Mouse (Mus musculus) inflammation-experienced regulatory T-cells, adult 6 months (primary cell): ENCODE measurements around the gene Hes3. TPM values are rescaled to one million over a fixed set of nuclear protein-coding genes. Genes with fewer than 3 reads are reported as not detected.

Experiments used
- ATAC-seq: one replicate; pipeline ENCODE4 v1.8.0; 2017
- polyA plus RNA-seq, 3 experiments: library from polyadenylated mRNA; unstranded; fragments of 100-300 nt; shearing (Covaris generic); gene quantifications; one replicate each; pipeline ENCODE4 v1.2.1; 2017

Gene Hes3
- polyA plus RNA-seq: not detected

- no peak for ATAC-seq
Observed at GRCm38 (mm10) chr4:152291562-152291961, at the start of gene Hes3. Gene Hes3, minus strand, starts transcription at chr4:152291662.

DNA sequence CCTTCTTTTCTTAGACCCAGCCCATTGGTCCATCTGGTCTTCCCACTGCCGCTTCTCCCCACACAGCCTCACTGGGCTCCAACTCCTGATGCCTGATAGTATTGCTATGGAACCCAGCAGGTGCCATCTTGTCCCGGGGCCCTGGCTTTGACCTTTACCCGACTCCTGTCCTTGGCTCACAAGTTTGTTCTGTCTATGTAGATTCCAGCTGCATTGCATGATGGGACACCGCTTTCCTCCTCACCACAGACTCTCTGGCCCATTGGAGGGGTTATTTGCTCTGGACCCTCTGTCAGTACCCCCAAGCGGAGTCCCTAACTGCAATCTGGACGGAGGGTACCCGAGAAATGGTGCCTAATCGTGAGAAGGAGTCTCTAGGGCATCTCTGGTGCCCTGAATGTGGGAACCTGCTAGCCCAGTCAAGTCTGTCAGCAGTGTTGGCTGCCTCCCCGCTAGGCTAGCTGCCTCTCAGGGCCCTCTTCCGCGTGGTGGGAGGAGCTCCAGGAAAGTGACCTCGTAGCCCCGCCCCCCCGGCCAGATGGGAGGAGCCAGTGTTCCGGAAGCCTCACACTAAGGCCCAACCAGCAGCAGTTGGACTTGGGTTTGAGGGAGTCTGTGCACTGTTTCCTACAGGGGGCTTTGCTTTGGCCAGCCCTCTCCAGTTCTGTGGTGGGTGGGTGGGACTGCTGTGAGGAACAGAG is 49.3 kb upstream of the Hes3 start:
- no peak for ATAC-seq

GRCm38 (mm10) chr4:152339293-152339790 is 47.9 kb upstream of the Hes3 start:
- no peak for ATAC-seq

DNA sequence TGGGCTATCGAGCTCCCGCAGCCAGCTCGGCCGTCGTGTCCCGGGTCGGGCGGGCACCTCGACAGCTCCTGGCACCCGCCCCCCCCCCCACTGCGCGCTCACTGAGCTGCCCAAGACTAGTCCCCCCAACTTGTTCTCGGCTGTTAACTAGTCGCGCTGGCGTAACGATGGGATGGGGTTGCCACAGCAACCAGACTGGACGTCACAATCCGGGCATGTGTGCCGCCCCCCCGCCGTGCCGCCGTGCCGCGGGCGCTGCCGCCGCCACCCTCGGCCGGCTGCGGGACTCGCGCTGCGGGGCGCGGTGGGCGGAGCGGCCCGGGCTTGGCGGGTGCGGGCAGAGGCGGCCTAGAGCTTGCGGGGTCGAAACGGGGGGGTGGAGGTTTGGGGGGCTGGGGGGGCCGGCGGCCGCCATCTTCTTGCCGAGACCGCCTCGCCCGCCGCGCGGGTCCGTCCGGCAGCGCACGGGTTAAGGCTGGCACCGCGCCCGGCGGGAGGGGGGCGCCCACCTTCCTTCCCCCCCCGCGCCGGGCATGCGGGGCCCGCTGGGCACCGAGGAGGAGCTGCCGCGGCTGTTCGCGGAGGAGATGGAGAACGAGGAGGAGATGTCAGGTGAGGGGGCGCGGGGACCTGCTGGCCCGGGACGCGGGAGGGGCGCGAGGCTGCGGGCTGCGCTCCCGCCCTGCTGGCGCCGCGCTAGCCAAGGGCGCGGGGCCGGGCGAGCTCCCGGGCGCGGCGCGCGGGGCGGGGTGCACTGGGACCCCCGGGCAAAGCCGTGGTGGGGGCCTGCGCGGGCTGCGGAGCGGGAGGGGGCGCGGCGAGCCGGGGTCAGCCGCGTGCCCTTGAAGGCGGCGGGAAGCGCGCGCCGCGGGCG is 47.2 kb upstream of the Hes3 start, which contains the start of gene Chd5:
Chd5 (plus strand) TSS at position 233 of the 874 bp plus-strand sequence.
- ATAC-seq: no peak

GRCm38 (mm10) chr4:152337772-152338171 is 46.3 kb upstream of the Hes3 start:
- no peak for ATAC-seq

DNA sequence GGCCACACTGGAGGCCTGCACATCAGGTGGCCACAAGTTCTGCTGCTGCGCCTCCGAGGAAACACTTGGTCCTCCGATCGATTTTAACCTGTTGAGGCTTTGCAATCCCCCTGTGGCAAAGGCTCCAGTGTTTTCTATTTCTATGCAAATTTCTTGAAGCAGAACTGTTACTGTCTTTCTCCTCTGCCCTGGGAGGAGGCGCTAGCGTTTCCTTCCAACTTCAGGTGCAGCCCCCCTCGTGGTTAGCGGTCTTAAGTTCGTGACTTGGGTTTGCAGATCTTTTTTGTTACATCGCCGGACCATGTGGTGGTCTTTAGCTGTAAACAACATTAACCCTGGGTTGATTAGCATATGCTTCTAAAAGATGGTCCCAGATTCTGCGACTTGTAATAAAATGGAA is 42.1 kb upstream of the Hes3 start:
- ATAC-seq: no peak

GRCm38 (mm10) chr4:152332952-152333351 is 41.5 kb upstream of the Hes3 start:
- ATAC-seq: peak; percentile 70

DNA sequence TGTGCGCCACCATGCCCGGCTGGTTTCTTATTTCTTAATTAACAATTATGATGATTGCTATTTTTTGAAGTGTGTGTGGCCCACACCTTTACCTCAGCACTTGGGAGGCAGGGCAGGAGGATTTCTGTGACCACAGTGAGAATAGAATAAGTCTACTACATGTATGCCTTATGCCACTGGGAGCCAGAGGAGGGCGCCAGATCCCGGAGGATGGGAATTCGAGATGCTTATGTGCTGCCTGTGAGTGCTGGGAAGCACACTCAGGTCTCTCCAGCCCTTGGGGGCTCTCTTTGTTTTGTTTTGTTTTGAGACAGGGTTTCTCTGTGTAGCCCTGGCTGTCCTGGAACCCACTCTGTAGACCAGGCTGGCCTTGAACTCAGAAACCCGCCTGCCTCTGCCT is 37.2 kb upstream of the Hes3 start:
- no peak for ATAC-seq

- ATAC-seq: no peak
Observed at GRCm38 (mm10) chr4:152326543-152326942, 35.1 kb upstream of the Hes3 start.

DNA sequence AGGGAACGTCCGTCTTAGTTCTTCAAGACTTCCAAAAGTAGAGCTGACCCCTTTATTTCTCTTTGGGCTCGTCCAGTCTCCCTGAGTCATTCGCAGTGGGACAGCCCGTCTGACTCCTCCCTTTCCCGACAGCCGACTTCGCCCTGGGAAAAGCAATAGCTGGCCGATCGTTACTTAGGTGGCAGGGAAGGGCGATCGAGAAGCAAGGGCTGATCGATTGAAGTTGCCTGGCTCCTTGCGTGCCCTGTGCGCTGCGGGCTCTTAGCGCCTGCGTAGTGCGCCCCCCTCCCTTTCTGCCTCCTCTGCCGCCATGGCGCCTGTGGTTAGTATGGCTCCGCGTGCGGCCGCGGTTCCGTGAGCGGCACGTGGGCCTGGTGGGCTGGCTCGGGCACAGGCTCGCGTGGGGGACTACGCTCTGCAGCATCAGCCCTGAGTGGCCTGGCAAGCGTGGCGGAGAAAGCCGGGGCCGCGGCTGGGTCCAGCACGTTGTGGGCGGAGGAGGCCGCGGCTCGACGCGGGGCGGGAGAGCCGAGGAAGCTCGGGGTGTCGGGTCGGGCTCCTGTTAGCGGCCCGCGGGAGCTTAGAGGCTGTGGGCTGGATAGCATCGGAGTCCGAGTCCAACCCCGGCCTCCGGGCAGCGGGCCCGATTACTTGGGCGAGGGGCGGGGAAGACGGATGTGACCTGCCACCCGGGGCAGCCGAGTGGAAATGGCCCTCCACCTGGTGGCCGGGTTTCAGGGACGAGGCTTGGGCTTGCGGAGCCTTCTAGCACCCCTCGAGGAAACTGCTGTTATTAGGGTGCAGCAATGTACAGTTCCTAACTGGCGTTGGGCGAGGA is 34.3 kb upstream of the Hes3 start, which contains the start of gene Rpl22:
Rpl22 (plus strand) TSS at position 169 of the 838 bp plus-strand sequence.
- peak; percentile 99 for ATAC-seq

DNA sequence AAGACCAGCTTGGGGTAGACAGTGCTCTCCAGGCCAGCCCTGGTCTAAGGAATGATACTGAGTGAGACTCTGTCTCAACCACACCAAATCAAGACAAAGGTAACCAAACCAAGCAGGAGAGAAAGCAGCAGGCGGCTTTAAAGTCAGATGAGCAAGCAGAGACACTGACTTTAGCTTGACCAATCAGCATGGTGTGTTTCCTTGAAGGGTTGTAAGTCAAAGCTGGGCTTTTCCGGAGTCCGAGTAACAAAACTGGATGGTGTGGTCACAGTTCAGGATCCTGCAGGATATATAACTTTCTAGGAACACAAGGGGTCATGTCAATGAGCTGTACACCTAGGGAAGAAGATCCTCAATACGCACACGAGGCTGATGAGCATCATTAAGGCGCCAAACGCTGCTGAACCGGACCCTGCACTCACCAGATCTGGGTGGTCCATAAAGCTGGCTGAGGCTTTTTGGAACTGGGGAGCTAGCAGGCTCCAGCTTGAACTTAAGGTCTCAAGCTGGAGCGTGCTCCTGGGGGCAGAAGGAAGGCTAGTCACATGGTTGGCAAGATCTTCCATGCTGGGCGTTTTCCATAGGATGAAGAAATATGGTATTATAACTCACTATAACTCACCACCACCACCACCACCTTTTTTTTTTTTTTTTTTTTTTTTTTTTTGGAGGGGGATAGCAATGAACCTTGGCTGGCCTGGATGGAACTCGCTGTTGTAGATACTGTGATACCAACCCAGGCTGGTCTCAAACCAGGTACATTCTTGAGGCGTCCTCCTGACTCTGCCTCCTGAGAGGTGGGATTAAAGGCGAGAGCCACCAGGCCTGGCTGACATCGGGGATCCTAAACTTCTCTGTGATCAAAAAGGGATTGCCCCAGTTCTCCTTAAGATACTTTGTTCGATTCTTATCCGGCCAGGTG is 33.4 kb upstream of the Hes3 start:
- no peak for ATAC-seq

GRCm38 (mm10) chr4:152321464-152321863 is 30.0 kb upstream of the Hes3 start:
- no peak for ATAC-seq

- peak; percentile 70 for ATAC-seq
Observed at GRCm38 (mm10) chr4:152318517-152319234, 27.2 kb upstream of the Hes3 start, which contains the start of gene Rnf207. Gene Rnf207, minus strand, starts transcription at chr4:152318993.

GRCm38 (mm10) chr4:152317631-152318033 is 26.2 kb upstream of the Hes3 start:
- ATAC-seq: no peak

GRCm38 (mm10) chr4:152315498-152316213 is 24.2 kb upstream of the Hes3 start:
- no peak for ATAC-seq

DNA sequence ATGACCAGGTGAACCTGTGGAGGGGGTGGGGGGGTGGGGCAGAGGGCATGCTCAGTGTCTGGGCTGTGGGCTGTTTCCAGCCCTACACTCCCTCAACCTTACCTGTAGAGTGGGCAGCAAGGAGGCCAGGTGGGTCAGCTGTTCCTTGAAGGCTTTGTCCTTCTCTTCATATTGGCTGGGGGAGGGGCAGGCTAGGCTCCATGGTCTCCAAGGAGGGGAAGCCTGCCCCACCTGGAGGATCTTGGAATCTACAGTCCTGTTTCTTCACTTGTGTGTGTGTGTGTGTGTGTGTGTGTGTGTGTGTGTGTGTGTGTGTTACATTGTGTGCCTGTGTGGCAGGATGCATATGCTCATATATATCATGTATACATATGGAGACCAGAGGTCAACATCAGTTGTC is 22.5 kb upstream of the Hes3 start:
- no peak for ATAC-seq

- peak; percentile 40 for ATAC-seq
Observed at GRCm38 (mm10) chr4:152313211-152313632, 21.8 kb upstream of the Hes3 start.

- ATAC-seq: no peak
Observed at GRCm38 (mm10) chr4:152312186-152312585, 20.7 kb upstream of the Hes3 start.

DNA sequence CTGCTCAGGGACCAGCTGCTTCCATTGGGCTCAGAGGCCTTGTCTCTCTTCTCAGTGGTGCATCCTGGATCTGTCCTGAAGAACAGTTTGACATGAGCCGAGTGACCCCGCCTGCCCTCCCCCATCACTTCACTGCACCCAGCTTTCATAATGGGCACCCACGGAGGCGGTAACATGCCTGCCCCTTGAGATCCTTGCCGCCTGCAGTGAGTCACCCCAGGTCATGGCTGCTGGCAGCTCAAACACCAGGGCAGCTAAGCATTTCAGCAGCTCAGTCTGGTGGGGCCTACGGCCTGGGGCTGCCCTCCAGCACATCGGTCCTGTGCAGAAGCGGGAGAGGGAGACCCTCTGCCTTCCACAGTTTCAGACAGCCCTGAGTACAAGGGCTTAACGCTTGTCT is 16.1 kb upstream of the Hes3 start:
- no peak for ATAC-seq

DNA sequence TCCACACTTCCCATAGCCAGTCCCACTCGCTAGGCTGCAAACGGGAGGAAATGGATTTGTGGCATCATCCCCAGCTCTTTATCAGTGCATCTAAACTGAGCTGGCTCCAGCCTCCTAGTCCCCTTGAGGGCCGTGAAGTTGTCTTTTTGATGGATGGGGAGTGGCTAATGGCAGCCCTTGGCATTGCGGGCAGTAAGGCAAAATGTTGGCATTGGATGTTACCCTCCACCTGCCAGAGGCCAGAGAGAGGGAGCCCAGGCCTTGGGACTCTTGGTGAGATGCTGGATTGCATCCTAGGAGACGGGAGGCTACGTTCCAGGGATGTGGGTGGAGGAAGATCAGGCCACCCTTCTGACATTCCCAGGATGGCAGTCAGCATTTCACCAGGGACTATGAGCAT is 14.5 kb upstream of the Hes3 start:
- ATAC-seq: no peak
